Mouse (Mus musculus) stomach, embryonic 16.5 days (tissue): ENCODE results near the gene Crhr1. TPM values are rescaled to one million over a fixed set of nuclear protein-coding genes. Genes with fewer than 3 reads are reported as not detected.
A peak's percentile ranks its signal among the peaks of the same experiment; 100 is the strongest.

Source experiments
- ATAC-seq: fragments of 200-750 bp; cut with Nextera tagmentation; 2 replicates; pipeline ENCODE4 v1.8.0; 2017; ENCODE audit warnings: moderate number of reproducible peaks, moderate TSS enrichment; ENCODE audit not compliant: insufficient read depth, low FRiP score
- H3K27ac ChIP-seq: fragments of 300-500 bp; sonication (generic); 2 replicates; pipeline ENCODE4 v1.5.1; 2014; ENCODE audit warnings: low read length
- H3K27me3 ChIP-seq: fragments of 300-500 bp; sonication (generic); 2 replicates; pipeline ENCODE4 v1.6.1; 2014; ENCODE audit warnings: low read length, control low read depth, mixed read lengths; ENCODE audit not compliant: control insufficient read depth, insufficient read depth
- H3K36me3 ChIP-seq: fragments of 300-500 bp; sonication (generic); 2 replicates; pipeline ENCODE4 v1.6.1; 2014; ENCODE audit warnings: low read length; ENCODE audit not compliant: control insufficient read depth, insufficient read depth
- H3K4me1 ChIP-seq: fragments of 300-500 bp; sonication (generic); 2 replicates; pipeline ENCODE4 v1.6.1; 2014; ENCODE audit warnings: low read length, control low read depth, mixed read lengths; ENCODE audit not compliant: control insufficient read depth, insufficient read depth
- H3K4me2 ChIP-seq: fragments of 300-500 bp; sonication (generic); 2 replicates; pipeline ENCODE4 v1.6.1; 2014; ENCODE audit warnings: low read depth, low read length, mixed read lengths
- H3K4me3 ChIP-seq: fragments of 300-500 bp; sonication (generic); replicated peaks from 2 replicates; pipeline ENCODE4 v1.5.1; 2014; ENCODE audit warnings: mild to moderate bottlenecking, low read length
- H3K9ac ChIP-seq: fragments of 300-500 bp; sonication (generic); 2 replicates; pipeline ENCODE4 v1.6.1; 2014; ENCODE audit warnings: low read length
- H3K9me3 ChIP-seq: fragments of 300-500 bp; sonication (generic); replicated peaks from 2 replicates; pipeline ENCODE4 v1.6.1; 2016; ENCODE audit warnings: low read length, control low read depth; ENCODE audit not compliant: control insufficient read depth
- WGBS: fragments of 180-500 bp; shearing (Covaris S2); extraction: QIAGEN DNeasy Blood & Tissue Kit; methylation state at CpG from one replicate; pipeline ENCODE4 v1.1.7; 2014; 5-methylcytosine and 5-hydroxymethylcytosine counted together
- polyA plus RNA-seq: library from polyadenylated mRNA; unstranded; fragments of >200 nt; fragmentation: Nextera tagmentation; extraction: Ambion mirVana; gene quantifications from 2 replicates; pipeline ENCODE4 v1.2.1, GENCODE M21; 2015

Crhr1 gene
- polyA plus RNA-seq, 1 experiment from 2014 or later: 0.17 TPM

- Histone ChIP-seq H3K36me3 (no peaks in the 10 kb centered on the region), H3K9ac (no peak overlapping the region), H3K27me3 (no peaks in the 10 kb centered on the region), H3K4me1 (no peaks in the 10 kb centered on the region), H3K4me3 (no peak overlapping the region), H3K27ac (no peak overlapping the region), H3K4me2 (no peak overlapping the region), H3K9me3 (no peaks in the 10 kb centered on the region)
- 28% methylated on average over 7 of the region's 7 CpGs for WGBS
- no peak for ATAC-seq
Measured at GRCm38 (mm10) chr11:104178893-104179292, 46.2 kb downstream of the Crhr1 start.

GRCm38 (mm10) chr11:104179804-104180203 is 47.1 kb downstream of the Crhr1 start:
- Histone ChIP-seq H3K27me3 (no peaks in the 10 kb centered on the region), H3K4me3 (no peak overlapping the region), H3K9ac (no peak overlapping the region), H3K36me3 (no peaks in the 10 kb centered on the region), H3K4me2 (no peak overlapping the region), H3K9me3 (no peaks in the 10 kb centered on the region), H3K4me1 (no peaks in the 10 kb centered on the region), H3K27ac (no peak overlapping the region)
- WGBS: 70% methylated on average over 5 of the region's 5 CpGs
- ATAC-seq: no peak

DNA sequence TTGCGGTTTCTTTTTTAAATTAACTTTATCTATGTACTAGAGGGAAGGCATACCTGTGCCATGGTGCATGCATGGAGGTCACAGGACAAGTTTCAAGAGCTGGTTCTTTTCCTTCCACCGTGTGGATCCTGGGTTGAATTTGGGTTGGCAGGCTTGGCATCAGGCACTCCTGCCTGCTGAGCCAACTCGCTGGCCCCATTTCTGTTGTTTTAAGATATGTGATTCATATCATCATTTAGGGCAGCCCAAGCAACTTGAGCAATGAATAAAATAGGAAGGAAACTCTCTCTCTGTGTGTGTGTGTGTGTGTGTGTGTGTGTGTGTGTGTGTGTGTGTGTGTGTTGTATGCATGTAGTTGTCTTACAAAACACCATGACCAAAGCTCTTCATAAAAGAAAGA is 49.5 kb downstream of the Crhr1 start:
- Histone ChIP-seq H3K4me2 (no peak overlapping the region), H3K4me3 (no peak overlapping the region), H3K27ac (no peak overlapping the region), H3K36me3 (no peaks in the 10 kb centered on the region), H3K9ac (no peak overlapping the region), H3K9me3 (no peaks in the 10 kb centered on the region), H3K4me1 (no peaks in the 10 kb centered on the region), H3K27me3 (no peaks in the 10 kb centered on the region)
- no peak for ATAC-seq
- 80% methylated on average over 3 of the region's 3 CpGs for WGBS

GRCm38 (mm10) chr11:104186135-104186836 is 53.6 kb downstream of the Crhr1 start, which contains the start of gene Sppl2c:
Sppl2c (plus strand) TSS chr11:104186327.
- no peaks in the 10 kb centered on the region for H3K27me3 ChIP-seq
- no peak within 1 kb of the TSS for H3K27ac ChIP-seq
- WGBS: 73% methylated on average over 13 of the region's 13 CpGs
- H3K9me3 ChIP-seq: no peaks in the 10 kb centered on the region
- no peak within 1 kb of the TSS for H3K9ac ChIP-seq
- no peak within 1 kb of the TSS for H3K4me3 ChIP-seq
- H3K4me2 ChIP-seq: no peak within 1 kb of the TSS
- no peak for ATAC-seq
- no peaks in the 10 kb centered on the region for H3K4me1 ChIP-seq
- H3K36me3 ChIP-seq: no peaks in the 10 kb centered on the region

- 89% methylated on average over 9 of the region's 9 CpGs for WGBS
- Histone ChIP-seq H3K4me1 (no peaks in the 10 kb centered on the region), H3K9ac (no peak overlapping the region), H3K9me3 (no peaks in the 10 kb centered on the region), H3K27ac (no peak overlapping the region), H3K36me3 (no peaks in the 10 kb centered on the region), H3K27me3 (no peaks in the 10 kb centered on the region), H3K4me2 (no peak overlapping the region), H3K4me3 (no peak overlapping the region)
- ATAC-seq: no peak
Measured at GRCm38 (mm10) chr11:104186837-104187150, 54.1 kb downstream of the Crhr1 start.

DNA sequence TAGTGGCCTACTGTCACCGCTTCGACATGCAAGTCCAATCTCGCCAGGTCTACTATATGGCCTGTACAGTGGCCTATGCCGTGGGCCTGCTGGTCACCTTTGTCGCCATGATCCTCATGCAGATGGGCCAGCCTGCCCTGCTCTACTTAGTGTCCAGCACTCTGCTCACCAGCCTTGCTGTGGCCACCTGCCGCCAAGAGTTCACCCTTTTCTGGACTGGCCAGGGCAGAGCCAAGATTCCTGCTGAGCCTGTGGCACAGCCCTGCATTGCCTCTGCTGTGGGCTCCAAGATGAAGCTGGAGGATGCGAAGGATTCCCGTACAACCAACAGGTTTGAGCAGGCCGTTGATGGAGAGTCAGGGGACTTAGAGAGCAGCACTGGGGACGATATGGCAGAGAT is 55.1 kb downstream of the Crhr1 start:
- Histone ChIP-seq H3K27me3 (no peaks in the 10 kb centered on the region), H3K9me3 (no peaks in the 10 kb centered on the region), H3K27ac (no peak overlapping the region), H3K4me1 (no peaks in the 10 kb centered on the region), H3K36me3 (no peaks in the 10 kb centered on the region), H3K4me2 (no peak overlapping the region), H3K9ac (no peak overlapping the region), H3K4me3 (no peak overlapping the region)
- ATAC-seq: no peak
- 89% methylated on average over 10 of the region's 10 CpGs for WGBS

DNA sequence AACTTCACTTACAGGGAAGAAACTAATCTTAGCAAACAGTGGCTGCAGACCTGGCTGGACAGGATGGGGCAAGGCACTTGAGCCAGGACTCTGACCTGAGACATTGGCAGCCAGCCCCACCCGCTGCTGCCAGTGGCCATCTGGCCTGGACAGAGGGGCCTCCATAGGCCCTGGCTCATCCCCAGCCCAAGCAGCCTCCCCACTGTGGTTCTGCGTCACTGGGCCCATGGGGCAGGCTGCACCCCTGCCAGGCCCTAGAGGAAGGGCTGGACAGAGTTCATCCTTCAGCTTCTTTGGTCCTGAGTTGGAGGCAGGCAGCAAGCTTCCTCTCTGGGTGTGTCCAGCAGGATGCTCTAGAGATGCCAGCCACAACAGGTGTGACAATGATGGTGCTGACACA is 57.4 kb downstream of the Crhr1 start:
- no peak for ATAC-seq
- H3K36me3 ChIP-seq: no peaks in the 10 kb centered on the region
- H3K27me3 ChIP-seq: no peaks in the 10 kb centered on the region
- no peaks in the 10 kb centered on the region for H3K4me1 ChIP-seq
- no peak overlapping the region for H3K27ac ChIP-seq
- H3K9ac ChIP-seq: no peak overlapping the region
- no peak overlapping the region for H3K4me2 ChIP-seq
- 75% methylated on average over 2 of the region's 2 CpGs for WGBS
- H3K4me3 ChIP-seq: no peak overlapping the region
- no peaks in the 10 kb centered on the region for H3K9me3 ChIP-seq

- no peak for ATAC-seq
- no peaks in the 10 kb centered on the region for H3K27me3 ChIP-seq
- H3K36me3 ChIP-seq: no peaks in the 10 kb centered on the region
- 77% methylated on average over 11 of the region's 11 CpGs for whole genome bisulfite sequencing
- H3K4me3 ChIP-seq: no peak overlapping the region
- H3K4me2 ChIP-seq: no peak overlapping the region
- H3K27ac ChIP-seq: no peak overlapping the region
- no peaks in the 10 kb centered on the region for H3K9me3 ChIP-seq
- H3K4me1 ChIP-seq: no peaks in the 10 kb centered on the region
- no peak overlapping the region for H3K9ac ChIP-seq
Measured at GRCm38 (mm10) chr11:104195382-104195781, 62.7 kb downstream of the Crhr1 start.

GRCm38 (mm10) chr11:104195791-104196190 is 63.1 kb downstream of the Crhr1 start:
- Histone ChIP-seq H3K9ac (no peak overlapping the region), H3K36me3 (no peaks in the 10 kb centered on the region), H3K4me1 (no peaks in the 10 kb centered on the region), H3K9me3 (no peaks in the 10 kb centered on the region), H3K4me2 (no peak overlapping the region), H3K27ac (no peak overlapping the region), H3K27me3 (no peaks in the 10 kb centered on the region), H3K4me3 (no peak overlapping the region)
- 7% methylated on average over 9 of the region's 9 CpGs for WGBS
- ATAC-seq: peak; percentile 29; the same call in 1 of the 2 replicates
